Mouse (Mus musculus): ENCODE results near the gene Diras2.

Gene Diras2

GRCm38 (mm10) chr13:52465141-52465540 lies 65.9 kb downstream of the Diras2 start:
- no peak for DNase-seq (ENCODE audit: low spot score)

DNA sequence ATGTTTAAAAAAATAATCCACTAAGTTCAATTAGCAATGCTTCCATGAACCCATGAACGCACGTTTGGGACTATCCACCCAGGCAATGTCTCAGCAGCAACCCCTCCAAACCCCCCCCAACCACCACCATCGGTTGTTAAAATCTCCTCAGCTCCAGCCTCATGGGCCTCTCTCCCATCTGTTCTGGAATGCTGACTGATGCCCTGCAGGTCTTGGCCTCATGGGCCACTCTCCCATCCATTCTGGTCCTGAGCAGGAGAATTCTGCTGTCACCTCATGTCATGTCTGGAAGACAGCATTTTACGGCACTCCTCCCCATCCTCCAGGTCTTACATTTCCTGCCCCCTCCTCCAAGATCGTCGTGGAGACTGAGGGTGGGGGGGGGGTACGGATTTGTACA lies 71.1 kb downstream of the Diras2 start:
- no peak for DNase-seq (ENCODE audit: low spot score)

DNA sequence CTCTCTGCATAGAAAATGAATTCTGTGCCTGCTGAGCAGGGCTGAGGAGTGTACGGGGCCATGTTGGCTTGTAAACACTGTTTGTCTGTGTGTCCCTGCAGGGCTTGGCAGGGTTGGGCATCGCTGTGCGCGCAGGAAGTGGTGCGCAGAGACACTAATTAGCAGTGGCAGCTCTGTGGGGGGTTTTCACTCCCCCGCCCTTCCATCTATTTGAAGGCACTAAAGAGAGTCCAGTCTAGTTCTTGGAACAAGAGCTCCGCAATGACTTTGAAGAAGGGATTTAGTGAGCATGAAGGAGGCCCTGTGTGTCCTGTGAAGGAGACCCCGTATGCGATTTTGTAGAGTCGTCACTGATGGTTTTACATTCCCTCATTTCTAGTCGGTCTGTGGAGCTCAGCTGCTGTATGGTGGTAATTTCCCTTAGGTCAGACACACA lies 73.2 kb downstream of the Diras2 start:
- no peak for DNase-seq (ENCODE audit: low spot score)

DNA sequence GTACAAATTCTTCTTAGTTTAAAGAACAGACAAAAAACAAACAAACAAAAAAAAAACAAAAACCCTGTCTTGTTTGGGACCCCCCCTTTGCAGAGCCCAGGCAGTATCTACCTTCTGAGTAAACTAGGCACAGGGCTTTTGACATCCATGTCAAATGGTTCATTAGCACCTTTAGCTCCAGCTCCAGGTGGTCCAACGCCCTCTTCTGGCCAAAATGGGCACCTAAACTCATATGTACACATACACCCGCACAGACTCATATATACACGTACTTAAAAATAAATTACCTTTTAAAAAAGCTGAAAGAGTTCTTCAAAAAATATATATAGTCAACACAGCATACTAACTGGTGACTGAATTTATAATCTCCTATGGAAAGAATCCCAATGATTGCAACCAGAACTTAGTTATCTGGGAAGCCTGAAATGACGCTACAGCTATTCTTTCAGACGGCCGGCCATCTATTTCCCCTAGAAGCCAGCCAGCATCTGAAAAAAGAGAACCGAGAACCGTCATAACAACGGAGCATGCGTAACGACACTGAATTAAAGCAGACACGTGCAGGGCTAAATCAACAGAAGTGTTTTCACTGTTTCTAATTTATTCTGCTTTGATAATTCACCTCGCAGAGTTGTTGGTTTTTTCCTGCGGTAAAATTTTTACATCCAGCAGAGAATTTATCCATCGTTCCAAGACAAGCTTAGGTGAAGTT lies 73.7 kb downstream of the Diras2 start:
- DNase-seq (ENCODE audit: low spot score), result no peak

DNA sequence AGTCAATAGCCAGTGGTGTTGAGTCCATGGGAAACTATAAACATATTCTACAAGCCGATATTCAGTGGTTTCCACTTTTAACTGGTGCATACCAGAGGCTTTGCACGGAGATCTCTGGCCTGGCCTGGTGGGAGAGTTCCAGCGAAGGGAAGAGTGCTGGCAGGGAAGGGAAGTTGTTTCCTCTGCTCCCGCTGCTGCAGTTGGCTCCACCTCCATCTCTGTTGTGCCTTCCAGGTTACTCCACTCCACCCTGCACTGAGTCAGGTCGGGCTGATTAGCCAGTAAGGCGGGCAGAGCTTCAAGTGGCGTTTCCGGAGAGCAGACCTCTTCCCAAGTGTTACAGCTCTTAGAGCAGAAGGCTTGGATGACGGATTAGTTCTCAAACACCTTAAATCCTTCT lies 75.8 kb downstream of the Diras2 start:
- peak; percentile 65 for DNase-seq (ENCODE audit: low spot score)

DNA sequence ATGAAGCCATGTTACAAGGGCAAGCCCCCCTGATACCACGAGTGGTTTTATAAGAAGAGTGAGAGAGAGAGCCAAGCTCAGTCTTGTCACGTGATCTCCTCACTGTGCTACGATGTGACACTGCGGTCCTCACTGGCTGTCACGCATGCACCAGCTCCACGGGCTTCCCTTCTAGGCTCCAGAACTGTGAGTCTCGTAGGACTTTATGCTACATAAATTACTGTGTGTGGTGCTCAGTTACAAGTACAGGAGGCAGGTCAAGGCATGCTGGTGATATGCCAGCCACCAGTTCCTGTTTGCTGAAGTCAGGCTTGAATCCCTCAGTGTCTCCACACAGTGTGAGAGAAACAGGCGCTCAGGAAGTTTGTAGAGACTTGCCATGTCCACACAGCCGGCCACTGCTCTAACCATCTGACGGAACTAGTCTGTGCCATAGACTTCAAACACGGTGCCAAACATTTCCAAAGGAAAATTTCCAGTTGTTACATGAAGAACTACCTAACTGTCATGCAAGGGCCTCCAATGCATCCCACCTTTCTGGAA lies 76.3 kb downstream of the Diras2 start:
- peak; percentile 45 for DNase-seq (ENCODE audit: low spot score)

Measured in urinary bladder, postnatal 14 days (tissue).